Mouse (Mus musculus) midbrain, embryonic 14.5 days (tissue): ENCODE data around the gene Raly. TPM values are rescaled to one million over a fixed set of nuclear protein-coding genes. Genes with fewer than 3 reads are reported as not detected.

Experiments
- ATAC-seq: fragments of 200-750 bp; cut with Nextera tagmentation; 2 replicates; pipeline ENCODE4 v1.8.0; 2017; ENCODE audit warnings: moderate number of reproducible peaks, moderate library complexity; ENCODE audit not compliant: low FRiP score, low TSS enrichment
- DNase-seq: peaks from one replicate; pipeline ENCODE4 v3.0.0-alpha.2; 2015
- H3K27ac ChIP-seq: fragments of 300-500 bp; sonication (generic); replicated peaks from 2 replicates; pipeline ENCODE4 v1.5.1; 2014; ENCODE audit warnings: mild to moderate bottlenecking, low read depth, low read length, moderate library complexity
- H3K27me3 ChIP-seq: fragments of 300-500 bp; sonication (generic); 2 replicates; pipeline ENCODE4 v1.6.1; 2014; ENCODE audit warnings: low read length, control low read depth, mixed read lengths; ENCODE audit not compliant: control insufficient read depth, insufficient read depth
- H3K36me3 ChIP-seq: fragments of 300-500 bp; sonication (generic); 2 replicates; pipeline ENCODE4 v1.6.1; 2014; ENCODE audit warnings: low read length, control low read depth; ENCODE audit not compliant: control insufficient read depth, insufficient read depth
- H3K4me1 ChIP-seq: fragments of 300-500 bp; sonication (generic); 2 replicates; pipeline ENCODE4 v1.6.1; 2014; ENCODE audit warnings: mild to moderate bottlenecking, antibody characterized with exemption, low read length, control low read depth; ENCODE audit not compliant: control insufficient read depth, insufficient read depth
- H3K4me2 ChIP-seq: fragments of 300-500 bp; sonication (generic); 2 replicates; pipeline ENCODE4 v1.6.1; 2014; ENCODE audit warnings: mild to moderate bottlenecking, low read length, moderate library complexity
- H3K4me3 ChIP-seq: fragments of 300-500 bp; sonication (generic); replicated peaks from 2 replicates; pipeline ENCODE4 v1.5.1; 2014; ENCODE audit warnings: low read depth, low read length
- H3K9ac ChIP-seq: fragments of 300-500 bp; sonication (generic); replicated peaks from 2 replicates; pipeline ENCODE4 v1.6.1; 2014; ENCODE audit warnings: mild to moderate bottlenecking, low read length, moderate library complexity
- H3K9me3 ChIP-seq: fragments of 300-500 bp; sonication (generic); 2 replicates; pipeline ENCODE4 v1.6.1; 2016; ENCODE audit warnings: low read length, control low read depth, mixed read lengths; ENCODE audit not compliant: control insufficient read depth
- WGBS: fragments of 180-500 bp; shearing (Covaris S2); extraction: QIAGEN DNeasy Blood & Tissue Kit; methylation state at CpG from one replicate; pipeline ENCODE4 v1.1.7; 2014; 5-methylcytosine and 5-hydroxymethylcytosine counted together
- polyA plus RNA-seq: library from polyadenylated mRNA; unstranded; fragments of >200 nt; fragmentation: Nextera tagmentation; extraction: Ambion mirVana; gene quantifications from 2 replicates; pipeline ENCODE4 v1.2.1, GENCODE M21; 2014

Gene Raly
- polyA plus RNA-seq, 1 experiment from 2014 or later: 58.3 TPM

DNA sequence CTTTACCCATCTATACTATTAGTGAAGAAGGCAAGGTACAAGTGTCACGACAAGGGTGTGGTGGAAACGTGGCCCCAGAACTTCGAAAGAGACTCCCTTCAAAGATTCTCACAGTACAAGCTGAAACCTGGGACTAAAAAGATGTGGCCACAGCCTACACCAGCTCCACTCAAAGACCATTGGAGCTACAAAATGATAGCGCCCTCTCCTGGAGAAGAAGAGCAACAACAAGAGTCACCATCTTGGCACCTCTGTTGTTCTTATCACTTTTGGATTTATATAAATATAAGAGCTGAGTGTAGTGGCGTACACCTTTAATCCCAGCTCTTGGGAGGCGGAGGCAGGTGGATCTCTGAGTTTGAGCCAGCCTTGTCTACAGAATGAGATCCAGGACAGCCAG, 35.1 kb upstream of the Raly start:
- Histone ChIP-seq H3K4me3 (no peak overlapping the region), H3K9ac (no peak overlapping the region), H3K27me3 (no peaks in the 10 kb centered on the region), H3K27ac (no peak overlapping the region), H3K9me3 (no peaks in the 10 kb centered on the region), H3K4me2 (no peak overlapping the region), H3K4me1 (no peaks in the 10 kb centered on the region), H3K36me3 (no peaks in the 10 kb centered on the region)
- WGBS: 61% methylated on average over 6 of the region's 6 CpGs
- ATAC-seq: no peak
- DNase-seq: no peak

- H3K4me1 ChIP-seq: no peaks in the 10 kb centered on the region
- 91% methylated on average over 5 of the region's 5 CpGs for WGBS
- no peaks in the 10 kb centered on the region for H3K36me3 ChIP-seq
- ATAC-seq (no peak), DNase-seq (no peak)
- no peaks in the 10 kb centered on the region for H3K9me3 ChIP-seq
- no peak overlapping the region for H3K9ac ChIP-seq
- no peaks in the 10 kb centered on the region for H3K27me3 ChIP-seq
- no peak overlapping the region for H3K4me2 ChIP-seq
- H3K4me3 ChIP-seq: no peak overlapping the region
- no peak overlapping the region for H3K27ac ChIP-seq
Observed at GRCm38 (mm10) chr2:154757691-154758090, 33.2 kb upstream of the Raly start.

GRCm38 (mm10) chr2:154758454-154758853, 32.4 kb upstream of the Raly start:
- Histone ChIP-seq H3K4me2 (no peak overlapping the region), H3K4me1 (no peaks in the 10 kb centered on the region), H3K9ac (no peak overlapping the region), H3K4me3 (no peak overlapping the region), H3K9me3 (no peaks in the 10 kb centered on the region), H3K27ac (no peak overlapping the region), H3K27me3 (no peaks in the 10 kb centered on the region), H3K36me3 (no peaks in the 10 kb centered on the region)
- WGBS: 82% methylated on average over 1 of the region's 1 CpGs
- ATAC-seq (no peak), DNase-seq (no peak)

DNA sequence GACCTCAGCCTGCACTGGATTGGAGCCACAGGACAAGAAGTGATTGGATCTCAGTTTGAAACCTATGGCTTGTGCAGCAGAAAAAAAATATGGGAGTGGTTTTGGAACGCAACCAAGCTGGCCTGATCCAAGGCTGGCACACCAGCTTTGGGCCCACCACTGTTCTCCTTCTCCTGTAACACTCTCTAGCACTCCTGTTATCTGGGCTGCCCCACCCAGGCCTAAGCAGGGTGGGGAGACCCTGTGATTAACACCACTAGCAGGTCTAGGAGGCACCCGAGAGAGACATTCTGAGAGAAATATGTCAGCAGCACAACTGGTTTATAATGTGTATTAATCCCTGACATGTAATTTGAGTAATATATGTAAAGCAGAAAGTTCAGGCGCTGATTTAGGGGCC, 27.7 kb upstream of the Raly start:
- no peaks in the 10 kb centered on the region for H3K36me3 ChIP-seq
- no peak overlapping the region for H3K4me3 ChIP-seq
- H3K9me3 ChIP-seq: no peaks in the 10 kb centered on the region
- no peak overlapping the region for H3K4me2 ChIP-seq
- H3K27ac ChIP-seq: no peak overlapping the region
- H3K9ac ChIP-seq: no peak overlapping the region
- no peaks in the 10 kb centered on the region for H3K4me1 ChIP-seq
- ATAC-seq: no peak
- no peak for DNase-seq
- WGBS: 92% methylated on average over 3 of the region's 3 CpGs
- H3K27me3 ChIP-seq: no peaks in the 10 kb centered on the region

- no peak for ATAC-seq
- H3K9me3 ChIP-seq: no peaks in the 10 kb centered on the region
- no peaks in the 10 kb centered on the region for H3K36me3 ChIP-seq
- H3K4me2 ChIP-seq: no peak overlapping the region
- H3K9ac ChIP-seq: no peak overlapping the region
- 82% methylated on average over 9 of the region's 9 CpGs for WGBS
- no peak for DNase-seq
- H3K27ac ChIP-seq: no peak overlapping the region
- no peak overlapping the region for H3K4me3 ChIP-seq
- H3K27me3 ChIP-seq: no peaks in the 10 kb centered on the region
- no peaks in the 10 kb centered on the region for H3K4me1 ChIP-seq
Observed at GRCm38 (mm10) chr2:154764828-154765497, 25.9 kb upstream of the Raly start.

DNA sequence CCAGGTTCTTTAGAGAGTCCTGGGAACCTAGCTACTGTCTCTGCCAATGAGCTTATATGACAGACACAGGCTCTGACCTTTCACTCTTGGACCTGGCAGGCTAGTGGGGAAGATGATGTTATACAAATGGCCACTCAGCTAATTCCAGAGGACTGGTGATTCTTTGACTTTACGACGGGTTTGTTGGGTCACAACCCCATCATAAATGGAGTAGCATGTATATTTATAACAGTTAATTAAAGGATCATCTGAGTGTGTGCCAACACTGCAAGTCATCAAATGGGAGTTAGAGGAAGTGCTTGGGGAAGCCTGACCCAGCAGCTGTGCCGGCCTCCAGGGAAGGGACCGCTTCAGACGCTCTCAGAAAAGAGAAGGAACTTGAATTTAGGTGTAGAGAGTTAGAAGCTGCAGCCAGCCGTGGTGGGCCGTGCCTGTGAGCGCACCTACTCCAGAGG, 25.3 kb upstream of the Raly start:
- DNase-seq (no peak), ATAC-seq (no peak)
- H3K27ac ChIP-seq: no peak overlapping the region
- H3K4me2 ChIP-seq: no peak overlapping the region
- 84% methylated on average over 8 of the region's 8 CpGs for WGBS
- H3K4me1 ChIP-seq: no peaks in the 10 kb centered on the region
- no peak overlapping the region for H3K9ac ChIP-seq
- no peaks in the 10 kb centered on the region for H3K27me3 ChIP-seq
- H3K36me3 ChIP-seq: no peaks in the 10 kb centered on the region
- H3K4me3 ChIP-seq: no peak overlapping the region
- H3K9me3 ChIP-seq: no peaks in the 10 kb centered on the region

DNA sequence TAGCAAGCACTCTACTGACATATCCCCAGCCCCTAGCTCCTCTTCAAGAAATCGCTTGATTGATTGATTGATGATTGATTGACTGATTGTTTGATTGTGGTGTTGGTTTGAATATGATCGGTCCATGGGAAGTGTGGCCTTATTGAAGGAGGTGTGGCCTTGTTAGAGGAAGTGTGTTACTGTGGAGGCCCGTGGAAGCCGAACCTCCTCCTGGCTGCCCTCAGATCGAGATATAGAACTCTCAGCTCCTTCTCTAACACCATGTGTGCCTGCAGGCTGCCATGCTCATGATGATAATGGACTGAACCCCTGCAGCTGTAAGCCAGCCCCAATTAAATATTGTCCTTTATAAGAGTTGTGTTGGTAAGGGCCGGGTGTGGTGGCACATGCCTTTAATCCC, 23.8 kb upstream of the Raly start:
- Histone ChIP-seq H3K27me3 (no peaks in the 10 kb centered on the region), H3K4me2 (no peak overlapping the region), H3K4me3 (no peak overlapping the region), H3K36me3 (no peaks in the 10 kb centered on the region), H3K9ac (no peak overlapping the region), H3K9me3 (no peaks in the 10 kb centered on the region), H3K27ac (no peak overlapping the region), H3K4me1 (no peaks in the 10 kb centered on the region)
- ATAC-seq: no peak
- 90% methylated on average over 6 of the region's 6 CpGs for WGBS
- no peak for DNase-seq

- no peak within 1 kb of the TSS for H3K27ac ChIP-seq
- ATAC-seq (no peak), DNase-seq (no peak)
- no peak within 1 kb of the TSS for H3K4me2 ChIP-seq
- H3K27me3 ChIP-seq: no peaks in the 10 kb centered on the region
- H3K4me1 ChIP-seq: no peaks in the 10 kb centered on the region
- H3K4me3 ChIP-seq: no peak within 1 kb of the TSS
- H3K9me3 ChIP-seq: no peaks in the 10 kb centered on the region
- H3K9ac ChIP-seq: no peak within 1 kb of the TSS
- H3K36me3 ChIP-seq: no peaks in the 10 kb centered on the region
Observed at GRCm38 (mm10) chr2:154769930-154770329, 21.0 kb upstream of the Raly start, which contains the start of gene Gm14214. Gene Gm14214 (minus strand): TSS chr2:154770030.

- ATAC-seq: no peak
- Histone ChIP-seq H3K27ac (no peak overlapping the region), H3K9ac (no peak overlapping the region), H3K27me3 (no peaks in the 10 kb centered on the region), H3K4me1 (no peaks in the 10 kb centered on the region), H3K9me3 (no peaks in the 10 kb centered on the region), H3K4me3 (no peak overlapping the region), H3K36me3 (no peaks in the 10 kb centered on the region), H3K4me2 (no peak overlapping the region)
- WGBS: 77% methylated on average over 8 of the region's 8 CpGs
- no peak for DNase-seq
Observed at GRCm38 (mm10) chr2:154771604-154772003, 19.3 kb upstream of the Raly start.
